Mouse (Mus musculus): Measurements from ENCODE around the gene C5ar2. TPM values are rescaled to one million over a fixed set of nuclear protein-coding genes. Genes with fewer than 3 reads are reported as not detected.

The C5ar2 gene
- polyA plus RNA-seq (2017; shearing (Covaris generic)) = not detected

GRCm38 (mm10) chr7:16244067-16244466 lies at the start of gene C5ar2:
TSS of gene C5ar2 (minus strand) at chr7:16244154.

GRCm38 (mm10) chr7:16286026-16286961 lies 42.3 kb upstream of the C5ar2 start, which contains the start of gene Ccdc9:
TSS of gene Ccdc9 (minus strand) at chr7:16286795.

DNA sequence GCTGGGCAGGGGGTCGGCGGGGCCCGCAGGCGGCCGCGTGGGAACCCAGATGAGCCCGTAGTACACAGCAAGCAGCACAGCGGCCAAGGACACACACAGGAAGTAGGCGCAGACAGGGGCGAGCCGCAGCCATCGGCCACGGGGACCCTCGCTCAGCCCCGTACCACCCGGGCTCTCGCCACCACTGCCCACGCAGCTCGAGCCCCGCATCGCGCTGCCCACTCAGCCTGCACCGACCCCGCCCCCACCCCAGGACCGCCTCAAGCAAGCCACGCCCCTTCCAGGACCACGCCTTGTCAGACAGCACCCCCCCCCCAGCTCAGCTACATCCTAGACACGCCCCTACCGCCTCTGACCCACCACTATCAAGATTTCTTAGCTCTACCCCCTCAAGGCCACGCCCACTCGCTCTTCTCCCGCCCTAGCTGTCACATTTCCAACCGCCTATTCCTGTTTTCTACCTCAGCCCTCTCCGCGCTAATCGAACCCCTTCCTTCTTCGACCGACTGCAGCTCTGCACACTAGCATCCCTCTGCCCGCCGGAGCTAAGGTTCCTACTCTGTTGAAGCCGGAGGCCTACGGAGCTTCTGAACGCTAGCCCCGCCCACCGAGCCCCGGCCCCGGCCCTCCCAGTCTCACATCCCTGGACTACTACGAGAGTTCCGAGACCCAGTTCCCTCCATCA lies 29.3 kb upstream of the C5ar2 start, which contains the start of gene Inafm1:
TSS of gene Inafm1 (minus strand) at position 537 of the 685 bp plus-strand sequence.

DNA sequence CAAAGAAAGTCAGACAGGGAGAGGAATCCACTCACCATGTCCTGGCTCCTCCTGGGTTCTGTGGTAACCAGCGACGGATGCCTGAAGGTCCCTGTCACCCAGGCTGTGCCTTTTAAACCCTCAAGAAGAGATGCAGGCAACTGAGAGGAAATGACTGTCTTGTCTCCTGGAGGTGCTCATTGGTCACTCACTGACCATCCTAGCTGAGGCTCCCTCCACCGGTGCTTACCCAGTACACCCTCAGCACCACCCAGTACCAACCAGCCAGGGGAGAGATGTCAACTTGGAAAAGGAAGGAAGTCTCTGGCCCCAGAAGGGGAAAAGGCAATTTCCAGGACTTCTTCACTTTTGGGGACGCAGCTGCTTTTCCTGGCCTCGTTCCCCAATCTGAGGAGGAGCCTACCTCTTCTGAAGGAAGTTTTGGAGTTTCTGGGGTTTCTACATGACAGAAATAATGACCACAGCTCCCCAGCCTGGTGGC lies 15.2 kb upstream of the C5ar2 start, which contains the start of gene C5ar1:
TSS of gene C5ar1 (minus strand) at position 431 of the 481 bp plus-strand sequence.

GRCm38 (mm10) chr7:16221582-16222272 lies 22.2 kb downstream of the C5ar2 start, which contains the start of gene Dhx34:
TSS of gene Dhx34 (minus strand) at chr7:16222037.

Other genes starting within 250 kb of the C5ar2 start
- gene Bicra, start 196.2 kb downstream of the C5ar2 start, polyA plus RNA-seq (2017; shearing (Covaris generic)) = 6.9 TPM
- 0.07 TPM for gene Zfp541, start 182.3 kb downstream of the C5ar2 start, polyA plus RNA-seq (2017; shearing (Covaris generic))
- 324 TPM for gene Napa, start 145.7 kb downstream of the C5ar2 start, polyA plus RNA-seq (2017; shearing (Covaris generic))
- 22.8 TPM for gene Kptn, start 124.3 kb downstream of the C5ar2 start, polyA plus RNA-seq (2017; shearing (Covaris generic))
- gene Slc8a2, start 114.3 kb downstream of the C5ar2 start, polyA plus RNA-seq (2017; shearing (Covaris generic)) = not detected
- gene Meis3, start 69.1 kb downstream of the C5ar2 start, polyA plus RNA-seq (2017; shearing (Covaris generic)) = 54.5 TPM
- 19.0 TPM for gene Dhx34, start 22.1 kb downstream of the C5ar2 start, polyA plus RNA-seq (2017; shearing (Covaris generic))
- not detected for gene C5ar1, start 15.4 kb upstream of the C5ar2 start, polyA plus RNA-seq (2017; shearing (Covaris generic))
- gene Inafm1, start 29.5 kb upstream of the C5ar2 start, polyA plus RNA-seq (2017; shearing (Covaris generic)) = 7.2 TPM
- gene Ccdc9, start 42.6 kb upstream of the C5ar2 start, polyA plus RNA-seq (2017; shearing (Covaris generic)) = 119 TPM
- gene Bbc3, start 64.2 kb upstream of the C5ar2 start, polyA plus RNA-seq (2017; shearing (Covaris generic)) = 52.4 TPM
- gene Sae1, start 143.7 kb upstream of the C5ar2 start, polyA plus RNA-seq (2017; shearing (Covaris generic)) = 111 TPM
- gene Zc3h4, start 156.8 kb upstream of the C5ar2 start, polyA plus RNA-seq (2017; shearing (Covaris generic)) = 22.6 TPM
- 64.3 TPM for gene Tmem160, start 208.6 kb upstream of the C5ar2 start, polyA plus RNA-seq (2017; shearing (Covaris generic))
- 0.39 TPM for gene Npas1, start 233.6 kb upstream of the C5ar2 start, polyA plus RNA-seq (2017; shearing (Covaris generic))